Mouse (Mus musculus) spleen, postnatal 4 days (tissue): ENCODE measurements around the gene Insl3.
A peak's percentile ranks its signal among the peaks of the same experiment; 100 is the strongest.
"Not testable (repeated sequence)": the region's sequence is repeated elsewhere in the genome, so short reads cannot be mapped to it uniquely, and the experiment has no call there.

Source experiments
- DNase-seq, 2 experiments: peaks; one replicate each; pipeline ENCODE4 v3.0.0; 2022; ENCODE audit warnings: low spot score in 2 of 2

The Insl3 gene

GRCm38 (mm10) chr8:71676803-71677202, 12.2 kb upstream of the Insl3 start:
- no peak for DNase-seq

- DNase-seq: no peak
Observed at GRCm38 (mm10) chr8:71677555-71677954, 11.5 kb upstream of the Insl3 start.

GRCm38 (mm10) chr8:71678216-71678615, 10.8 kb upstream of the Insl3 start:
- DNase-seq: no peak

GRCm38 (mm10) chr8:71679116-71679515, 9.9 kb upstream of the Insl3 start:
- DNase-seq: no peak

- DNase-seq: no peak
Observed at GRCm38 (mm10) chr8:71679550-71680168, 9.4 kb upstream of the Insl3 start.

GRCm38 (mm10) chr8:71680471-71680870, 8.5 kb upstream of the Insl3 start:
- no peak for DNase-seq

- no peak for DNase-seq
Observed at GRCm38 (mm10) chr8:71681369-71681915, 7.6 kb upstream of the Insl3 start.

- no peak for DNase-seq
Observed at GRCm38 (mm10) chr8:71682832-71683231, 6.2 kb upstream of the Insl3 start.

- DNase-seq: no peak
Observed at GRCm38 (mm10) chr8:71684701-71685100, 4.3 kb upstream of the Insl3 start.

GRCm38 (mm10) chr8:71685573-71685972, 3.4 kb upstream of the Insl3 start:
- DNase-seq: no peak

GRCm38 (mm10) chr8:71686143-71686734, 2.8 kb upstream of the Insl3 start:
- DNase-seq: no peak

- DNase-seq: no peak
Observed at GRCm38 (mm10) chr8:71687616-71688015, 1.4 kb upstream of the Insl3 start.

- DNase-seq: no peak
Observed at GRCm38 (mm10) chr8:71692509-71692908, 3.5 kb downstream of the Insl3 start.

- DNase-seq: no peak
Observed at GRCm38 (mm10) chr8:71693166-71694041, 4.4 kb downstream of the Insl3 start.

GRCm38 (mm10) chr8:71695456-71695855, 6.4 kb downstream of the Insl3 start:
- DNase-seq: not testable (repeated sequence)

GRCm38 (mm10) chr8:71700493-71701269, 11.7 kb downstream of the Insl3 start:
- DNase-seq: no peak

GRCm38 (mm10) chr8:71701414-71702086, 12.5 kb downstream of the Insl3 start, which contains the start of gene B3gnt3:
Gene B3gnt3 (minus strand): TSS chr8:71701789.
- no peak for DNase-seq

- no peak for DNase-seq
Observed at GRCm38 (mm10) chr8:71702087-71702432, 13.0 kb downstream of the Insl3 start.

GRCm38 (mm10) chr8:71702923-71703322, 13.9 kb downstream of the Insl3 start:
- DNase-seq: peak in 1 of 2 experiments; percentile 70

- DNase-seq: peak in 1 of 2 experiments; percentile 29
Observed at GRCm38 (mm10) chr8:71703400-71703799, 14.4 kb downstream of the Insl3 start.

- peak; percentile 77 to 91 for DNase-seq
Observed at GRCm38 (mm10) chr8:71707874-71708273, 18.9 kb downstream of the Insl3 start.
